Mouse (Mus musculus) embryonic fibroblast, embryonic 13.5 days (primary cell): ENCODE data around the gene Glb1.

Experiments
- CTCF ChIP-seq: IDR thresholded peaks from 2 replicates; pipeline ENCODE4 v1.5.1; 2011; ENCODE audit warnings: mild to moderate bottlenecking, control low read depth, low read length, moderate library complexity, borderline replicate concordance; ENCODE audit not compliant: insufficient read depth
- POLR2A ChIP-seq: IDR thresholded peaks from 2 replicates; pipeline ENCODE4 v1.6.1; 2011; ENCODE audit warnings: low read depth, mild to moderate bottlenecking, control low read depth, low read length, moderate library complexity

DNA sequence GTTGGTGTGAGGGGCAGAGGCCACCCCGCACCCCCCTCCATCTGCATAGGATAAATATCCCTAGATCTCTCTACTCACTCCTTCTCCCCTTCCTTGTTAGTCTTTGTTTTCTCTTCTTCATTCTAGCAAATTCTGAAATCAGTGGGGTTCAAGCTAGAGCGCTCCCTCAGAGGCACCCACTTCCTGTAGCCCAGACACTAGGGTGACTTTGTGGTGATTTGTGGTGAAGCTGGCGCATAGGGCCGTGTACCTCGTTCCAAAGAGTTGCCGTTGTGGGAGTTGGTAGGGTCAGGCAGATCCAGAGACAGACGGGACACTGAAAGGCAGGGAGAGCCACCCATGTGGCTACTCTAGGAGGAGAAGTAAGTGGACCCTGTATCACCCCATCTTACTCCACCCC is 61.7 kb downstream of the Glb1 start:
- TF ChIP-seq CTCF (no peak), POLR2A (no peak)
